Mouse (Mus musculus): ENCODE measurements around the gene Pik3ap1. TPM values are rescaled to one million over a fixed set of nuclear protein-coding genes. Genes with fewer than 3 reads are reported as not detected.

Pik3ap1 gene
- total and polyA plus RNA-seq, 3 experiments = 0.07 to 0.16 TPM; not detected in 1

DNA sequence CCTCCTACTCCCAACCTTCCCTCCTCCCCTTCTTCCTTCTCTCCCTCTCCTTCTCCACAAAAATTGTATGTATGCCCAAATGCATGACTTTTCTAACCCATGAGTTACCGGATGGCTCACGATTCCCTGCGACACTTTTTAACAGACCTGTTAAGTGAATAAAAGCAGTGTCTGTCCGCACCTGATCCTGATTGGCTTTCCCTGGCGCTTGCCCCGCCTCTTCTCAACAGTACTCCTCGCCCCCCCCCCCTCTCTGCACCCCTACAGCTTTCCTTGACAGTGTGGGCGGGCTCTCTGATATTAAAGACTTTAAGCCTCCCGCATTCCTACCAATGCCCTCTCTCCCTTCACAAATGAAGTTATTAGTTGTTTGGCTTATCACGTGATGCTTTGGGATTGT, 31.3 kb upstream of the Pik3ap1 start:
- no peaks in the 10 kb centered on the region for H3K36me3 ChIP-seq (replicated peaks)
- H3K27me3 ChIP-seq (ENCODE audit: insufficient read depth, low read length) = peaks cover 5% of the 10 kb centered on the region
- H3K9me3 ChIP-seq (replicated peaks) = no peaks in the 10 kb centered on the region
- DNase-seq (ENCODE audit: low spot score) = no peak
- no peak overlapping the region for H3K4me3 ChIP-seq (ENCODE audit: low read depth, low read length)
- ATAC-seq (ENCODE audit: extremely low read depth, insufficient number of reproducible peaks, low FRiP score, poor library complexity, severe bottlenecking) = no peak
- H3K4me1 ChIP-seq (ENCODE audit: insufficient read depth, low read depth, low read length) = no peaks in the 10 kb centered on the region
- TF ChIP-seq POLR2AphosphoS5 (IDR thresholded peaks at IDR 0.05; ENCODE audit: insufficient replicate concordance, low read depth, low read length) = no peak
- TF ChIP-seq TAL1 (conservative IDR thresholded peaks at IDR 0.05; ENCODE audit: low read depth, low read length) = no peak
- TF ChIP-seq CTCF (IDR thresholded peaks at IDR 0.05; ENCODE audit: low read depth, low read length) = no peak
- TF ChIP-seq GATA1 (IDR thresholded peaks at IDR 0.05; ENCODE audit: borderline replicate concordance, low read length) = no peak
- TF ChIP-seq GATA2 (IDR thresholded peaks at IDR 0.05; ENCODE audit: borderline replicate concordance, low read depth, low read length) = no peak

DNA sequence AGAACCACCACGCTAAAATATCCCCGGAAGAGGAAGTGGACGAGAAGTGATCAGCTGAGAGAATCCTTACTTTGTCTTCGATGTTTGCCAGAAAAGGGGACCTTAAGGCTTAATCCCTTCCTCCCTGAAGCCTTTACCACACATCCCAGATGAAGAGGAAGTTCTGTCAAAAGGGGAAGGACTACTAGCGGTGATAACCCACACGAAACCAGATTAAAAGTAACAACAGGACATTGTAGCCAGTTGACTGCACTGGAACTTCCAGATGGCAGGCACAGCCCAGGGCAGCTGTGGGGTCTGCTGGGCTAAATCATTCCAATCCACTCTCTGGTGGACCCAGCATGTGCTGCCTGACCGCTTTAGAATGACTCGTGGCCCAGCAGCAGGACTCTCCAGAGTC, 17.7 kb upstream of the Pik3ap1 start:
- Histone ChIP-seq H3K36me3 (replicated peaks) (no peaks in the 10 kb centered on the region), H3K4me3 (ENCODE audit: low read depth, low read length) (no peak overlapping the region), H3K27me3 (ENCODE audit: insufficient read depth, low read length) (0 out of 2 replicates have a peak, but pooled peaks cover 3% of the 10 kb centered on the region), H3K4me1 (ENCODE audit: insufficient read depth, low read depth, low read length) (no peaks in the 10 kb centered on the region), H3K9me3 (replicated peaks) (no peaks in the 10 kb centered on the region)
- no peak for ATAC-seq (ENCODE audit: extremely low read depth, insufficient number of reproducible peaks, low FRiP score, poor library complexity, severe bottlenecking)
- TF ChIP-seq GATA1 (IDR thresholded peaks at IDR 0.05; ENCODE audit: borderline replicate concordance, low read length) (no peak), TAL1 (conservative IDR thresholded peaks at IDR 0.05; ENCODE audit: low read depth, low read length) (no peak), POLR2AphosphoS5 (IDR thresholded peaks at IDR 0.05; ENCODE audit: insufficient replicate concordance, low read depth, low read length) (no peak), CTCF (IDR thresholded peaks at IDR 0.05; ENCODE audit: low read depth, low read length) (no peak), GATA2 (IDR thresholded peaks at IDR 0.05; ENCODE audit: borderline replicate concordance, low read depth, low read length) (no peak)
- DNase-seq (ENCODE audit: low spot score) = no peak

DNA sequence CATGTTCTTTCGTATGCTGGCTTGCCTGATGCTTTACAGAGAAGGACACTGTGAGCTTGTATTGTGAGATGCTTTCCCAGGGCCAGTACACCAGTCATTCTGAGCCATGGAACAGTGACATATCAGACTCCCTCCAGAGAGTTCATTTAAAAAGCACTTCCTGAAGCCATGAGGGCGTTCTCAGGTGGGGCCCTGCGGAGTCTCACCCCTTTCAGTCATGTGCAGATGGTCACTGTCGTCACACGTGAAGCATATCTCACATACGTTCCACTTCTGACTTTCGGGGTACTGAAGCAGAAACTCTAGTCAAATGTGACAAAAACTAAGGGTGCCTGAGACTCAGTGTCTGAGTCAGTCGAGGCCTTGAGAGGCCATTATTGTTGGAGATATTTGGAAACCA, 6.0 kb upstream of the Pik3ap1 start:
- TF ChIP-seq CTCF (IDR thresholded peaks at IDR 0.05; ENCODE audit: low read depth, low read length) (no peak), TAL1 (conservative IDR thresholded peaks at IDR 0.05; ENCODE audit: low read depth, low read length) (no peak), POLR2AphosphoS5 (IDR thresholded peaks at IDR 0.05; ENCODE audit: insufficient replicate concordance, low read depth, low read length) (no peak), GATA1 (IDR thresholded peaks at IDR 0.05; ENCODE audit: borderline replicate concordance, low read length) (no peak), GATA2 (IDR thresholded peaks at IDR 0.05; ENCODE audit: borderline replicate concordance, low read depth, low read length) (no peak)
- DNase-seq (ENCODE audit: low spot score) (no peak), ATAC-seq (ENCODE audit: extremely low read depth, insufficient number of reproducible peaks, low FRiP score, poor library complexity, severe bottlenecking) (no peak)
- Histone ChIP-seq H3K9me3 (replicated peaks) (no peaks in the 10 kb centered on the region), H3K4me3 (ENCODE audit: low read depth, low read length) (no peak overlapping the region), H3K27me3 (ENCODE audit: insufficient read depth, low read length) (peaks cover 5% of the 10 kb centered on the region), H3K36me3 (replicated peaks) (no peaks in the 10 kb centered on the region), H3K4me1 (ENCODE audit: insufficient read depth, low read depth, low read length) (no peaks in the 10 kb centered on the region)

DNA sequence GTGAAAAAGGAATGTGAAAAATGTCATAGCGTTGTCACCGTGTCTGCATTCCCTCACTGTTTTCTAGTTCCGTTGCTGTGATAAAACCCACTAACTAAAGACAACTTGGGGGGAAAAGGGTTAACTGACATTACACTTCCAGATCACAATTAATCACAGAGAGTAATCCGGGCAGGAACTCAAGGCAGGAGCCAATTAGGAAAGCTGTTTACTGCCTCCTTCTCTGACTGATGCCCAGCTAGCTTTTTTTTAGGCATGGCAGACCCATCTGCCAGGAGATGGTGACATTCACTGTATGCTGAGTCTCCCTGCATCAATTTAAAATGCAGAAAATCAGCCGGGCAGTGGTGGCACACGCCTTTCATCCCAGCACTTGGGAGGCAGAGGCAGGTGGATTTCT, 4.4 kb upstream of the Pik3ap1 start:
- no peak for ATAC-seq (ENCODE audit: extremely low read depth, insufficient number of reproducible peaks, low FRiP score, poor library complexity, severe bottlenecking)
- no peak for DNase-seq (ENCODE audit: low spot score)
- no peak for TF ChIP-seq POLR2AphosphoS5 (IDR thresholded peaks at IDR 0.05; ENCODE audit: insufficient replicate concordance, low read depth, low read length)
- no peak for TF ChIP-seq GATA1 (IDR thresholded peaks at IDR 0.05; ENCODE audit: borderline replicate concordance, low read length)
- no peak for TF ChIP-seq CTCF (IDR thresholded peaks at IDR 0.05; ENCODE audit: low read depth, low read length)
- TF ChIP-seq TAL1 (conservative IDR thresholded peaks at IDR 0.05; ENCODE audit: low read depth, low read length) = no peak
- TF ChIP-seq GATA2 (IDR thresholded peaks at IDR 0.05; ENCODE audit: borderline replicate concordance, low read depth, low read length) = no peak

DNA sequence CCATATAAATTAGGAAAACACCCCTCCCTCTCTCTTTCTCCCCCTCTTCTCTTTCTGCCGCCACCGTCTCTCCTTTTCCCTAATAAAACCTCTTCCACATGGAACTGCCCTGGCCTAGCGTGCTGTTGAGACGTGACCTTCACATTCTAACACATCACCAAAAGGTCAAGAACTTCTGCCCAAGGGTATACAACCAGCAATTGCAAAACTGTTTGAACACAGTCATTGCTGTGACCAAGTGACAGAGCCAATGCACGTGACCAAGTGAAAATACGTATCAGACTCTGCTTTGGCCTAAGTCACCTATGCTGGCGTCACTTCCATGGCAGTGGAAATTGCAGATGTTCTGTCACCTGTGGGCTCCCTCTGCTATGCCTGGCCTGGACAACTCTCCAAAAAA, 3.3 kb upstream of the Pik3ap1 start:
- TF ChIP-seq POLR2AphosphoS5 (IDR thresholded peaks at IDR 0.05; ENCODE audit: insufficient replicate concordance, low read depth, low read length) = no peak
- no peak for TF ChIP-seq CTCF (IDR thresholded peaks at IDR 0.05; ENCODE audit: low read depth, low read length)
- Histone ChIP-seq H3K4me3 (ENCODE audit: low read depth, low read length) (no peak overlapping the region), H3K4me1 (ENCODE audit: insufficient read depth, low read depth, low read length) (peaks cover 3% of the 10 kb centered on the region; the same call in 1 of the 2 replicates), H3K9me3 (replicated peaks) (no peaks in the 10 kb centered on the region), H3K36me3 (replicated peaks) (no peaks in the 10 kb centered on the region), H3K27me3 (ENCODE audit: insufficient read depth, low read length) (peaks cover 13% of the 10 kb centered on the region)
- no peak for DNase-seq (ENCODE audit: low spot score)
- ATAC-seq (ENCODE audit: extremely low read depth, insufficient number of reproducible peaks, low FRiP score, poor library complexity, severe bottlenecking) = no peak

More for the DNA sequence above, 4.4 kb upstream of the Pik3ap1 start:
- H3K36me3 ChIP-seq (replicated peaks) = no peaks in the 10 kb centered on the region
- H3K4me1 ChIP-seq (ENCODE audit: insufficient read depth, low read depth, low read length) = peaks cover 3% of the 10 kb centered on the region; the same call in 1 of the 2 replicates
- no peaks in the 10 kb centered on the region for H3K9me3 ChIP-seq (replicated peaks)
- H3K4me3 ChIP-seq (ENCODE audit: low read depth, low read length) = no peak overlapping the region
- peaks cover 13% of the 10 kb centered on the region for H3K27me3 ChIP-seq (ENCODE audit: insufficient read depth, low read length)

DNA sequence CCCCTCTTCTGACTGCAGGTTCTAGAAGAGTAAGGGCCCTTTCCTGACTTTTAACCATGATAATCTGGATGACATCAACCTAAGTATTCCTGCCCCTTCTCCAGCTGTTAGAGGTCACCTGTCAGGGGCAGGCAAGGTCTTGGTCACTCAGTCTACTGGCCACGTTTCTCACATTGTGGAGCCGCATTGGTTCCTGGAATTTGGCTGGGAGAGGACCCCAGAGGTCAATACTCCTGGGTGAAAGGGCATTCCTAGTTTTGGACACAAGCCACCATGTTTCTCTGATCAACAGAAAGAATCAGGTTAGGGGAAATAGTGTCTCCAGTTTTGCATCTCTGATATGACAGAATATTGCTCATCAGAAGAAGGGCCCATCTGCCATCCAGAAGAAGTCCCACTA, 2.4 kb upstream of the Pik3ap1 start:
- no peak overlapping the region for H3K4me3 ChIP-seq (ENCODE audit: low read depth, low read length)
- ATAC-seq (ENCODE audit: extremely low read depth, insufficient number of reproducible peaks, low FRiP score, poor library complexity, severe bottlenecking) (no peak), DNase-seq (ENCODE audit: low spot score) (no peak)
- H3K9me3 ChIP-seq (replicated peaks) = no peaks in the 10 kb centered on the region
- no peaks in the 10 kb centered on the region for H3K36me3 ChIP-seq (replicated peaks)
- TF ChIP-seq CTCF (IDR thresholded peaks at IDR 0.05; ENCODE audit: low read depth, low read length) = no peak
- no peak for TF ChIP-seq GATA1 (IDR thresholded peaks at IDR 0.05; ENCODE audit: borderline replicate concordance, low read length)
- no peak for TF ChIP-seq GATA2 (IDR thresholded peaks at IDR 0.05; ENCODE audit: borderline replicate concordance, low read depth, low read length)
- TF ChIP-seq TAL1 (conservative IDR thresholded peaks at IDR 0.05; ENCODE audit: low read depth, low read length) = no peak
- no peak for TF ChIP-seq POLR2AphosphoS5 (IDR thresholded peaks at IDR 0.05; ENCODE audit: insufficient replicate concordance, low read depth, low read length)
- H3K27me3 ChIP-seq (ENCODE audit: insufficient read depth, low read length) = peaks cover 13% of the 10 kb centered on the region
- peaks cover 3% of the 10 kb centered on the region; the same call in 1 of the 2 replicates for H3K4me1 ChIP-seq (ENCODE audit: insufficient read depth, low read depth, low read length)
